Mouse (Mus musculus): ENCODE results near the gene Morc3. TPM values are rescaled to one million over a fixed set of nuclear protein-coding genes. Genes with fewer than 3 reads are reported as not detected.

Morc3 gene
- polyA plus RNA-seq (2015; fragmentation: Nextera tagmentation; extraction: Ambion mirVana) = 32.7 and 37.7 TPM in 2 replicates

DNA sequence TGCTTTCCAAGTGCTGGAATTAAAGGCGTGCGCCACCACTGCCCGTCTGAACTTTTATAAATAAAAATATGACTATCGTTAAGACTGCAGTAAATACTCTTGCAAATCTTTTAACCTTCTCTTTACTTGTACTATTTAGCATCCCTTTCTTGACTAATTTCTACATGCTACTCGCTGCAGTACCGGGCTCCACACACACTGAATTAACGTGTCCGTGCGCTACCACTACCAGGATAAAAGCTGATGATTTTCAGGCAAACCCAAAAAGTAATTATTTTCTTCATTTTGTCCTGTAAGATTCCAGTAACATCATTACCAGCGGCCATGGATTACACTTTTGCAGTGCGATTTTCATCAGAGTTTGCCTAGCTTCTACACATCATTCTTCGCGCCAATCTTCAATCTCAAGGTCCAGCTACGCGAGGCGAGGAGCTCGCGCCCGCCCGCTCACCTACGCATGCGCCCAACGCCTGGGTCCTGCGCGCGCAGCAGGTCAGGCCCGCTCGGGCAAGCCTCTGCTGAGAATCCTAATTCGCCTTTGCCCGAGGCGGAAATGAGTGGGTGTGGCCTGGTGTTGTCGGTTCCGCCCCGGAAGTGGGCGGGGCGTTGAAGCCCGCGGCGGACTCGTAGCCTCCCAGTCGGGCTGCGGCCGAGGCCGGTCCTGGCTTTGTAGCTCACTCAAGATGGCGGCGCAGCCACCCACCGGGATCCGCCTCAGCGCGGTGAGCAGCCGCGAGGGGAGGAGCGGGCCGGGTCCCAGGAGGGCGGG lies at the start of gene Morc3:
TSS of gene Morc3 (plus strand) at position 495 of the 769 bp plus-strand sequence.
- peak within 1 kb of the TSS; percentile 89 for H3K4me2 ChIP-seq (ENCODE audit: low read length)
- H3K36me3 ChIP-seq (ENCODE audit: control insufficient read depth, insufficient read depth, low read length) = no peaks in the 10 kb centered on the region
- 0 out of 2 replicates have a peak, but pooled peaks cover 2% of the 10 kb centered on the region for H3K9me3 ChIP-seq (replicated peaks; ENCODE audit: control insufficient read depth, low read length, poor library complexity, severe bottlenecking)
- no peaks in the 10 kb centered on the region for H3K27me3 ChIP-seq (ENCODE audit: control insufficient read depth, insufficient read depth, low read depth, low read length)
- H3K27ac ChIP-seq (ENCODE audit: low read length) = peak within 1 kb of the TSS; percentile 97
- peak; percentile 97 for ATAC-seq
- WGBS = 12% methylated on average over 53 of the region's 55 CpGs
- peak within 1 kb of the TSS; percentile 98 for H3K4me3 ChIP-seq (ENCODE audit: low read depth, low read length)
- H3K9ac ChIP-seq (ENCODE audit: low read depth, low read length) = peak within 1 kb of the TSS; percentile 97
- peaks cover 12% of the 10 kb centered on the region for H3K4me1 ChIP-seq (ENCODE audit: control insufficient read depth, insufficient read depth, low read length)

DNA sequence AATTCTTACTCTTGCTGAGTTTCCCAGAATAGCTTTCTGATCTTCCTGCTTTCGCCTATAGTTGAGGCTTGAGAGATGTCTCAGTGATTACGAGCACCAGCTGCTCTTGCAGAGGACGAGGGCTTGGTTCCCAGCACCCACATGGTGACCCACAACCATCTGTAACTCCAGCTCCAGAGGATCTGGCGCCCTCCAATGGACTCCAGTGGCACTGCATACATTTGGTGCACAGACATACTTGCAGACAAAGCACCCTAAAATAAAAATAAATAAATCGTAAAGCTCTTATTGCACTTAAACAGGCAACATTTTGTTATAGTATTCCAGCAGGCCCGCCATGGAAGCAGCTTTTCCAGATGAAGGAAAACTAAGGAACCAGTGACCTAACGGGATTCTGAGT lies 47.7 kb upstream of the Morc3 start:
- Histone ChIP-seq H3K27ac (ENCODE audit: low read length) (no peak overlapping the region), H3K4me1 (ENCODE audit: control insufficient read depth, insufficient read depth, low read length) (peaks cover 2% of the 10 kb centered on the region; the same call in 1 of the 2 replicates), H3K4me3 (ENCODE audit: low read depth, low read length) (no peak overlapping the region), H3K36me3 (ENCODE audit: control insufficient read depth, insufficient read depth, low read length) (peaks cover 31% of the 10 kb centered on the region), H3K4me2 (ENCODE audit: low read length) (no peak overlapping the region), H3K27me3 (ENCODE audit: control insufficient read depth, insufficient read depth, low read depth, low read length) (no peaks in the 10 kb centered on the region), H3K9ac (ENCODE audit: low read depth, low read length) (no peak overlapping the region), H3K9me3 (replicated peaks; ENCODE audit: control insufficient read depth, low read length, poor library complexity, severe bottlenecking) (no peaks in the 10 kb centered on the region)
- ATAC-seq = no peak
- 95% methylated on average over 7 of the region's 7 CpGs for WGBS

- Histone ChIP-seq H3K9ac (ENCODE audit: low read depth, low read length) (no peak overlapping the region), H3K4me3 (ENCODE audit: low read depth, low read length) (no peak overlapping the region), H3K27me3 (ENCODE audit: control insufficient read depth, insufficient read depth, low read depth, low read length) (no peaks in the 10 kb centered on the region), H3K4me2 (ENCODE audit: low read length) (no peak overlapping the region), H3K27ac (ENCODE audit: low read length) (no peak overlapping the region), H3K36me3 (ENCODE audit: control insufficient read depth, insufficient read depth, low read length) (peaks cover 23% of the 10 kb centered on the region), H3K9me3 (replicated peaks; ENCODE audit: control insufficient read depth, low read length, poor library complexity, severe bottlenecking) (no peaks in the 10 kb centered on the region), H3K4me1 (ENCODE audit: control insufficient read depth, insufficient read depth, low read length) (peaks cover 6% of the 10 kb centered on the region; the same call in 1 of the 2 replicates)
- ATAC-seq = peak; percentile 83
- WGBS = 3% methylated on average over 9 of the region's 9 CpGs
Observed at GRCm38 (mm10) chr16:93785805-93786204, 46.1 kb upstream of the Morc3 start.

GRCm38 (mm10) chr16:93788388-93788787 lies 43.5 kb upstream of the Morc3 start:
- no peaks in the 10 kb centered on the region for H3K27me3 ChIP-seq (ENCODE audit: control insufficient read depth, insufficient read depth, low read depth, low read length)
- H3K4me3 ChIP-seq (ENCODE audit: low read depth, low read length) = no peak overlapping the region
- H3K9ac ChIP-seq (ENCODE audit: low read depth, low read length) = no peak overlapping the region
- 87% methylated on average over 4 of the region's 4 CpGs for WGBS
- no peak overlapping the region for H3K27ac ChIP-seq (ENCODE audit: low read length)
- H3K4me1 ChIP-seq (ENCODE audit: control insufficient read depth, insufficient read depth, low read length) = peaks cover 6% of the 10 kb centered on the region; the same call in 1 of the 2 replicates
- no peak for ATAC-seq
- H3K36me3 ChIP-seq (ENCODE audit: control insufficient read depth, insufficient read depth, low read length) = peaks cover 12% of the 10 kb centered on the region
- H3K4me2 ChIP-seq (ENCODE audit: low read length) = no peak overlapping the region
- H3K9me3 ChIP-seq (replicated peaks; ENCODE audit: control insufficient read depth, low read length, poor library complexity, severe bottlenecking) = no peaks in the 10 kb centered on the region

DNA sequence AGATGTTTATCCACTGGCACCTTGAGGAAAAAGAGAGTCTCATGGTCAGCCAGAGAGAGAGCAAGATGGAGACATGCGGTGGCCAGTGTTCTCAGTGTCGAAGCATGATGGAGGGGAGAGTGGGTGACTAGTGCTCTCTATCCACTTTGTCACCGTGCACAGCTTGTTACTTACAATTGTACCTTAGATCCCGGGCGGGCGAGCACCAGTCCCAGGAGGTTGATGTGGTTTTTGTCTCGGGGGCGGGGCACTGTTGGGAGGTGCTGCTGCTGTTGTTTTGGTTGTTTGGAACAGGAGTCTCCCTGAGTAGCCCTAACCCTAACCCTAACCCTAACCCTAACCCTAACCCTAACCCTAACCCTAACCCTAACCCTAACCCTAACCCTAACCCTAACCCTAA lies 43.0 kb upstream of the Morc3 start:
- H3K27ac ChIP-seq (ENCODE audit: low read length) = no peak overlapping the region
- H3K36me3 ChIP-seq (ENCODE audit: control insufficient read depth, insufficient read depth, low read length) = peaks cover 9% of the 10 kb centered on the region
- H3K27me3 ChIP-seq (ENCODE audit: control insufficient read depth, insufficient read depth, low read depth, low read length) = no peaks in the 10 kb centered on the region
- no peak for ATAC-seq
- no peak overlapping the region for H3K9ac ChIP-seq (ENCODE audit: low read depth, low read length)
- no peak overlapping the region for H3K4me3 ChIP-seq (ENCODE audit: low read depth, low read length)
- H3K4me1 ChIP-seq (ENCODE audit: control insufficient read depth, insufficient read depth, low read length) = peaks cover 6% of the 10 kb centered on the region; the same call in 1 of the 2 replicates
- 96% methylated on average over 8 of the region's 8 CpGs for WGBS
- H3K9me3 ChIP-seq (replicated peaks; ENCODE audit: control insufficient read depth, low read length, poor library complexity, severe bottlenecking) = no peaks in the 10 kb centered on the region
- no peak overlapping the region for H3K4me2 ChIP-seq (ENCODE audit: low read length)

DNA sequence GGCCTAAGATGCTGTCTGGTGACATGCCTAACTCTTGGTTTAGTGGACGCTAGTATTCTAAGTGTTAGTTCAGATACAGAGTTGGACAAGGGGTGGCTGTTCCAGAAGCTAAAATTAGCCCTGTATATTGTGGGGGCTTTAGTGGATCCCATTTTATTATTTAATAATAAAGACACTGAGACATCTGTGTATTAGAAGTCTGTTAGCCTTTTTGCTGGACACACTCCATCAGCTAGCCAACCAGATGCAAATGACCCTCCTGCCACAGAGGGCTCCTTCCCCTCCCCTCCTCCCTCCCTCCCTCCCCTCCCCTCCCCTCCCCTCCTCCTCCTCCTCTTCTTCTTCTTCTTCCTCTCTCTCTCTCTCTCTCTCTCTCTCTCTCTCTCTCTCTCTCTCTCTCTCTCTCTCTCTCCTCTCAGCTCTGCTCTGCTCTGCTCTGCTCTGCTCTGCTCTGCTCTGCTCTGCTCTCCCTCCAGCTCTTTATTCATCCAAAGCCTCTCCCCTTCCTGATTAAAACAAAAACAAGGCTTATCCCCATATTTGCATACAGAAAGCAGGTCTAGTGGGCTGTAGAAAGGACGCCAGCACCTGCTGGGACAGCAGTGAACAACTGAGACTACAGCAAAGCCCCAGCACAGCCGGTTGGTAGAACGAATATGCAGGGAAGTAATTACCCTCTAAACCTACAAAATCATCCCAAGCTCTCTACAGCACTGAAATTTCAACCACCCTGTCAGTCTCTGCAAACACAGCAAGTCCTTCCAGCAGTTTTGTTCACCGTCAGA lies 41.8 kb upstream of the Morc3 start:
- Histone ChIP-seq H3K4me2 (ENCODE audit: low read length) (no peak overlapping the region), H3K9me3 (replicated peaks; ENCODE audit: control insufficient read depth, low read length, poor library complexity, severe bottlenecking) (no peaks in the 10 kb centered on the region), H3K36me3 (ENCODE audit: control insufficient read depth, insufficient read depth, low read length) (peaks cover 3% of the 10 kb centered on the region; the same call in 1 of the 2 replicates), H3K27ac (ENCODE audit: low read length) (no peak overlapping the region; the same call in 1 of the 2 replicates), H3K4me1 (ENCODE audit: control insufficient read depth, insufficient read depth, low read length) (peaks cover 6% of the 10 kb centered on the region; the same call in 1 of the 2 replicates), H3K27me3 (ENCODE audit: control insufficient read depth, insufficient read depth, low read depth, low read length) (no peaks in the 10 kb centered on the region), H3K9ac (ENCODE audit: low read depth, low read length) (no peak overlapping the region), H3K4me3 (ENCODE audit: low read depth, low read length) (no peak overlapping the region)
- WGBS = 23% methylated on average over 5 of the region's 5 CpGs
- no peak for ATAC-seq

DNA sequence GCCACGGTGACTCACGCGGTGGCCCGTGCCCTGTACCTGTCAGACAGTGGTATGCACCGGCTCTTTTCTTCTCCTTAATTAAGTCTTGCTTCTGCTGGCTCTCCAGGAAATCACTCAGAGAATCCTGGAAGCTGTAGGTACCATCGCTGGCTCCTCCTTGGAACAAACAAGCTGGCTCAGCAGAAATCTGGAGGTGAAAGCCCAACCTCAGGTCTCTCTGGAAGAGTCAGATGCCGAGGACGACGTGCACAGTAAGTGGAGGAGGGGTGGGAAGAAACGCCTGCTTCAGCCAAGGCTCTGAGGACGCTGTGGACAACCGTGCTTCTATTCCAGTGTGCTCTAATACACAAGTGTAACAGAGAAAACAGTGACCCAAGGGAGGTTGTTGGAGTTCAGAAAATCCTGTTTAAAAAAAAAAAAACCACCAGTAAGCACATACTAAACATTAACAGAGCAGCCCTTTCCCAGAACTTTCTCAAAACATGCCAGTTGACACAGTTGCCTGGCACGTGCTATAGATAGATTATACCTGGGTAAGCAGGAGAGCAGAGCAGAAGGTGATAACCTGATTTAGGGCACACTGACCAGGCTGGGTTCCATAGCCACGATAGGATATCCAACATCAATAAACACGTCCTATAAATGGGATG lies 38.8 kb upstream of the Morc3 start:
- ATAC-seq = no peak
- WGBS = 71% methylated on average over 15 of the region's 15 CpGs
- Histone ChIP-seq H3K27ac (ENCODE audit: low read length) (no peak overlapping the region), H3K4me2 (ENCODE audit: low read length) (no peak overlapping the region), H3K27me3 (ENCODE audit: control insufficient read depth, insufficient read depth, low read depth, low read length) (no peaks in the 10 kb centered on the region), H3K9me3 (replicated peaks; ENCODE audit: control insufficient read depth, low read length, poor library complexity, severe bottlenecking) (no peaks in the 10 kb centered on the region), H3K36me3 (ENCODE audit: control insufficient read depth, insufficient read depth, low read length) (peaks cover 3% of the 10 kb centered on the region; the same call in 1 of the 2 replicates), H3K4me1 (ENCODE audit: control insufficient read depth, insufficient read depth, low read length) (peaks cover 4% of the 10 kb centered on the region; the same call in 1 of the 2 replicates), H3K4me3 (ENCODE audit: low read depth, low read length) (no peak overlapping the region), H3K9ac (ENCODE audit: low read depth, low read length) (no peak overlapping the region)

DNA sequence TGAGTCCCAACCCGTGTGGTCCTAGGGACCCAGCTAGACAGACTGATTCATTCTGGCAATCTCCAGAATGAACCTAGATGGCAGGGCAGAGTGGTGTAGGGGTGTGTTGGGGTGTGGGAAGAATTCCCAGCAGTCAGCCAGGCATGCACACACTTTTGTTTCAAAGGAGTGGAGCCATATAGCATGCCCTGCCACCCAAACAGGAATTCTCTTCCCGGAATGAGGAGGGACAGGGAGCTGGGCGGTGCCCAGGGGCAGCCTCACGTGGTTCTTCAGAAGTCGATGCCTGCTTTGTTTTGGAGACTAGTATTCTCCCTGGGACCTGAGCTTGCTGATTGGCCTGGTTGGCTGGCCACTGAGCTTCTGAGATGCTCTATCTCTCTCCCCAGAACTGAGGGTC lies 37.1 kb upstream of the Morc3 start:
- 80% methylated on average over 5 of the region's 5 CpGs for WGBS
- no peak overlapping the region for H3K4me3 ChIP-seq (ENCODE audit: low read depth, low read length)
- no peak for ATAC-seq
- no peak overlapping the region for H3K27ac ChIP-seq (ENCODE audit: low read length)
- peaks cover 4% of the 10 kb centered on the region for H3K36me3 ChIP-seq (ENCODE audit: control insufficient read depth, insufficient read depth, low read length)
- peaks cover 4% of the 10 kb centered on the region; the same call in 1 of the 2 replicates for H3K4me1 ChIP-seq (ENCODE audit: control insufficient read depth, insufficient read depth, low read length)
- H3K9ac ChIP-seq (ENCODE audit: low read depth, low read length) = no peak overlapping the region
- no peaks in the 10 kb centered on the region for H3K9me3 ChIP-seq (replicated peaks; ENCODE audit: control insufficient read depth, low read length, poor library complexity, severe bottlenecking)
- H3K27me3 ChIP-seq (ENCODE audit: control insufficient read depth, insufficient read depth, low read depth, low read length) = no peaks in the 10 kb centered on the region
- H3K4me2 ChIP-seq (ENCODE audit: low read length) = no peak overlapping the region
